Mouse (Mus musculus) CH12.LX (cell line): ENCODE measurements around the gene Rrp36. TPM values are rescaled to one million over a fixed set of nuclear protein-coding genes. Genes with fewer than 3 reads are reported as not detected.

Source experiments
- DNase-seq: peaks from one replicate; pipeline ENCODE4 v3.0.0-alpha.2; 2013; ENCODE audit errors: extremely low read depth
- H3K27ac ChIP-seq: 2 replicates; pipeline ENCODE4 v1.5.1; 2012; ENCODE audit warnings: low read depth, mild to moderate bottlenecking, control low read depth, moderate library complexity; ENCODE audit not compliant: insufficient read depth
- H3K27me3 ChIP-seq: replicated peaks from 2 replicates; pipeline ENCODE3; 2012; ENCODE audit warnings: inconsistent platforms
- H3K36me3 ChIP-seq, 2 experiments: replicated peaks in 1 of 2; 2 replicates each; pipeline versions ENCODE3 to v1.6.1; 2012; ENCODE audit warnings: inconsistent platforms in 1 of 2, low read length in 1 of 2, mild to moderate bottlenecking in 1 of 2, mixed read lengths in 1 of 2, moderate library complexity in 1 of 2; ENCODE audit not compliant: control insufficient read depth in 1 of 2, insufficient read depth in 1 of 2
- H3K4me1 ChIP-seq, 2 experiments: 2 replicates each; pipeline ENCODE4 v1.6.1; 2012; ENCODE audit warnings: inconsistent platforms in 1 of 2, moderate library complexity in 1 of 2; ENCODE audit not compliant: insufficient read depth in 2 of 2, control insufficient read depth in 1 of 2
- H3K4me2 ChIP-seq: 2 replicates; pipeline ENCODE4 v1.6.1; 2012; ENCODE audit warnings: low read depth, mild to moderate bottlenecking, control low read depth; ENCODE audit not compliant: poor library complexity, insufficient read depth, severe bottlenecking
- H3K4me3 ChIP-seq, 3 experiments: fragments of 150-350 bp in 1 of 3; sonication (generic) in 1 of 3; replicated peaks in 1 of 3; 2 replicates each; pipeline versions ENCODE3 to v1.5.1; 2011 to 2012; ENCODE audit warnings: low read depth in 2 of 3, low read length in 2 of 3, mild to moderate bottlenecking in 2 of 3, moderate library complexity in 2 of 3, control low read depth in 1 of 3, improper control_type of control experiment in 1 of 3, inconsistent platforms in 1 of 3, mixed read lengths in 1 of 3; ENCODE audit not compliant: poor library complexity in 1 of 3
- H3K79me2 ChIP-seq: replicated peaks from 2 replicates; pipeline ENCODE4 v1.6.1; 2012; ENCODE audit warnings: mild to moderate bottlenecking, moderate library complexity; ENCODE audit not compliant: control insufficient read depth, poor library complexity, insufficient read depth, severe bottlenecking; ENCODE audit errors: extremely low read depth
- H3K9ac ChIP-seq: 2 replicates; pipeline ENCODE4 v1.6.1; 2012; ENCODE audit warnings: low read depth, mild to moderate bottlenecking, control low read depth, moderate library complexity; ENCODE audit not compliant: insufficient read depth
- H3K9me3 ChIP-seq: replicated peaks from 2 replicates; pipeline ENCODE3; 2012; ENCODE audit warnings: low read length, inconsistent platforms, mixed read lengths
- BHLHE40 ChIP-seq: IDR thresholded peaks from 2 replicates; pipeline ENCODE4 v1.6.1; 2011; ENCODE audit warnings: mild to moderate bottlenecking, low read depth, low read length, improper control_type of control experiment
- CHD1 ChIP-seq: IDR thresholded peaks from 2 replicates; pipeline ENCODE4 v1.6.1; 2012; ENCODE audit warnings: low read depth, low read length, improper control_type of control experiment, inconsistent platforms
- CHD2 ChIP-seq: IDR thresholded peaks from 2 replicates; pipeline ENCODE4 v1.6.1; 2011; ENCODE audit warnings: low read length, improper control_type of control experiment
- CTCF ChIP-seq, 2 experiments: IDR thresholded peaks in 1 of 2; conservative IDR thresholded peaks in 1 of 2; 2 replicates each; pipeline ENCODE4 v1.5.1; 2011 to 2012; ENCODE audit warnings: low read depth in 2 of 2, low read length in 2 of 2, improper control_type of control experiment in 1 of 2, inconsistent platforms in 1 of 2, mild to moderate bottlenecking in 1 of 2, moderate library complexity in 1 of 2
- E2F4 ChIP-seq: IDR thresholded peaks from 2 replicates; pipeline ENCODE4 v1.6.1; 2011; ENCODE audit warnings: low read depth, low read length, improper control_type of control experiment; ENCODE audit not compliant: insufficient replicate concordance
- ELF1 ChIP-seq: IDR thresholded peaks from 2 replicates; pipeline ENCODE4 v1.6.1; 2014; ENCODE audit warnings: low read depth, mild to moderate bottlenecking, inconsistent platforms, low read length, improper control_type of control experiment
- EP300 ChIP-seq: IDR thresholded peaks from 2 replicates; pipeline ENCODE4 v1.6.1; 2011; ENCODE audit warnings: low read length, improper control_type of control experiment
- ETS1 ChIP-seq: conservative IDR thresholded peaks from 2 replicates; pipeline ENCODE4 v1.6.1; 2012; ENCODE audit warnings: low read depth, mild to moderate bottlenecking, inconsistent platforms, low read length, improper control_type of control experiment, moderate library complexity
- GABPA ChIP-seq: IDR thresholded peaks from 2 replicates; pipeline ENCODE4 v1.6.1; 2012; ENCODE audit warnings: low read depth, low read length, improper control_type of control experiment, inconsistent platforms; ENCODE audit not compliant: insufficient replicate concordance
- IRF4 ChIP-seq: IDR thresholded peaks from 2 replicates; pipeline ENCODE4 v1.6.1; 2014; ENCODE audit warnings: low read depth, mild to moderate bottlenecking, inconsistent platforms, low read length, improper control_type of control experiment
- JUN ChIP-seq: IDR thresholded peaks from 2 replicates; pipeline ENCODE4 v1.6.1; 2011; ENCODE audit warnings: low read depth, mild to moderate bottlenecking, low read length, improper control_type of control experiment, moderate library complexity; ENCODE audit not compliant: insufficient read depth
- JUND ChIP-seq: conservative IDR thresholded peaks from 2 replicates; pipeline ENCODE4 v1.6.1; 2011; ENCODE audit warnings: low read depth, low read length, improper control_type of control experiment
- KAT2A ChIP-seq: IDR thresholded peaks from 2 replicates; pipeline ENCODE4 v1.6.1; 2012; ENCODE audit warnings: low read length, improper control_type of control experiment, inconsistent platforms; ENCODE audit not compliant: insufficient replicate concordance
- MAFK ChIP-seq: IDR thresholded peaks from 2 replicates; pipeline ENCODE4 v1.6.1; 2011; ENCODE audit warnings: low read length, improper control_type of control experiment; ENCODE audit not compliant: insufficient replicate concordance
- MAZ ChIP-seq: IDR thresholded peaks from 2 replicates; pipeline ENCODE4 v1.6.1; 2012; ENCODE audit warnings: low read depth, mild to moderate bottlenecking, inconsistent platforms, low read length, improper control_type of control experiment, moderate library complexity
- MEF2A ChIP-seq: IDR thresholded peaks from 2 replicates; pipeline ENCODE4 v1.6.1; 2014; ENCODE audit warnings: low read depth, mild to moderate bottlenecking, inconsistent platforms, low read length, improper control_type of control experiment, borderline replicate concordance
- MXI1 ChIP-seq: IDR thresholded peaks from 2 replicates; pipeline ENCODE4 v1.6.1; 2011; ENCODE audit warnings: mild to moderate bottlenecking, low read depth, low read length, improper control_type of control experiment
- MYC ChIP-seq: IDR thresholded peaks from 2 replicates; pipeline ENCODE4 v1.6.1; 2011; ENCODE audit warnings: low read depth, mild to moderate bottlenecking, improper control_type of control experiment, low read length
- NELFE ChIP-seq: IDR thresholded peaks from 2 replicates; pipeline ENCODE4 v1.6.1; 2011; ENCODE audit warnings: low read depth, low read length, improper control_type of control experiment
- NRF1 ChIP-seq: IDR thresholded peaks from 2 replicates; pipeline ENCODE4 v1.6.1; 2014; ENCODE audit warnings: low read depth, mild to moderate bottlenecking, inconsistent platforms, low read length, improper control_type of control experiment, moderate library complexity
- PAX5 ChIP-seq: IDR thresholded peaks from 2 replicates; pipeline ENCODE4 v1.6.1; 2012; ENCODE audit warnings: low read length, inconsistent platforms, mixed read lengths
- POLR2A ChIP-seq: IDR thresholded peaks from 2 replicates; pipeline ENCODE4 v1.6.1; 2011; ENCODE audit warnings: low read depth, mild to moderate bottlenecking, improper control_type of control experiment, low read length
- POLR2AphosphoS2 ChIP-seq: IDR thresholded peaks from 2 replicates; pipeline ENCODE4 v1.6.1; 2011; ENCODE audit warnings: low read depth, low read length, improper control_type of control experiment
- RAD21 ChIP-seq: IDR thresholded peaks from 2 replicates; pipeline ENCODE4 v1.6.1; 2011; ENCODE audit warnings: low read depth, mild to moderate bottlenecking, low read length, improper control_type of control experiment, moderate library complexity
- RCOR1 ChIP-seq: conservative IDR thresholded peaks from 2 replicates; pipeline ENCODE4 v1.6.1; 2012; ENCODE audit warnings: low read depth, mild to moderate bottlenecking, inconsistent platforms, low read length, improper control_type of control experiment
- SIN3A ChIP-seq: IDR thresholded peaks from 2 replicates; pipeline ENCODE4 v1.6.1; 2012; ENCODE audit warnings: low read length, improper control_type of control experiment, inconsistent platforms
- SMC3 ChIP-seq: IDR thresholded peaks from 2 replicates; pipeline ENCODE4 v1.6.1; 2011; ENCODE audit warnings: low read depth, low read length, improper control_type of control experiment
- TBP ChIP-seq: conservative IDR thresholded peaks from 2 replicates; pipeline ENCODE4 v1.6.1; 2011; ENCODE audit warnings: low read depth, low read length, improper control_type of control experiment
- TCF12 ChIP-seq: IDR thresholded peaks from 2 replicates; pipeline ENCODE4 v1.6.1; 2014; ENCODE audit warnings: low read depth, mild to moderate bottlenecking, inconsistent platforms, low read length, improper control_type of control experiment
- UBTF ChIP-seq: IDR thresholded peaks from 2 replicates; pipeline ENCODE4 v1.6.1; 2012; ENCODE audit warnings: low read depth, mild to moderate bottlenecking, inconsistent platforms, low read length, improper control_type of control experiment, moderate library complexity
- USF1 ChIP-seq: IDR thresholded peaks from 2 replicates; pipeline ENCODE4 v1.6.1; 2014; ENCODE audit warnings: low read depth, mild to moderate bottlenecking, inconsistent platforms, low read length, improper control_type of control experiment
- USF2 ChIP-seq: conservative IDR thresholded peaks from 2 replicates; pipeline ENCODE4 v1.6.1; 2011; ENCODE audit warnings: low read depth, low read length, improper control_type of control experiment
- ZKSCAN1 ChIP-seq: IDR thresholded peaks from 2 replicates; pipeline ENCODE4 v1.6.1; 2012; ENCODE audit warnings: low read depth, inconsistent platforms, low read length, improper control_type of control experiment, borderline replicate concordance
- ZMIZ1 ChIP-seq: IDR thresholded peaks from 2 replicates; pipeline ENCODE4 v1.6.1; 2012; ENCODE audit warnings: low read depth, mild to moderate bottlenecking, inconsistent platforms, low read length, improper control_type of control experiment
- ZNF384 ChIP-seq: IDR thresholded peaks from 2 replicates; pipeline ENCODE4 v1.6.1; 2012; ENCODE audit warnings: low read depth, low read length, improper control_type of control experiment, inconsistent platforms
- dilution Hi-C: fragments of 300-500 bp; cut with MboI; formaldehyde crosslinking; loops from 2 replicates; pipeline ENCODE4 v1.14.3; 2020; ENCODE audit warnings: low sequenced_read_pairs; ENCODE audit not compliant: extremely low pct_unique_long_range_greater_than_20kb, extremely low pct_ligation_motif_present
- in situ Hi-C: fragments of 300-500 bp; cut with MboI; formaldehyde crosslinking; loops from 3 replicates; pipeline ENCODE4 v1.14.3; 2019; ENCODE audit warnings: low sequenced_read_pairs, low pct_ligation_motif_present, low pct_unique_long_range_greater_than_20kb, mixed read lengths
- polyA plus RNA-seq: library from polyadenylated mRNA; unstranded; fragments of >175 nt; gene quantifications from 2 replicates; pipeline ENCODE4 v1.2.1, GENCODE M21; 2012; ENCODE audit warnings: low read depth; ENCODE audit not compliant: insufficient read length
- total RNA-seq, 2 experiments: library from RNA; depleted of rRNA; stranded (reverse); fragments of 300-350 nt in 1 of 2; fragments of >200 nt in 1 of 2; gene quantifications; 2 replicates each; pipeline ENCODE4 v1.2.3; 2012 to 2014

Gene Rrp36
- total and polyA plus RNA-seq, 3 experiments = 38.1 to 53.6 (median 46.1) TPM

DNA sequence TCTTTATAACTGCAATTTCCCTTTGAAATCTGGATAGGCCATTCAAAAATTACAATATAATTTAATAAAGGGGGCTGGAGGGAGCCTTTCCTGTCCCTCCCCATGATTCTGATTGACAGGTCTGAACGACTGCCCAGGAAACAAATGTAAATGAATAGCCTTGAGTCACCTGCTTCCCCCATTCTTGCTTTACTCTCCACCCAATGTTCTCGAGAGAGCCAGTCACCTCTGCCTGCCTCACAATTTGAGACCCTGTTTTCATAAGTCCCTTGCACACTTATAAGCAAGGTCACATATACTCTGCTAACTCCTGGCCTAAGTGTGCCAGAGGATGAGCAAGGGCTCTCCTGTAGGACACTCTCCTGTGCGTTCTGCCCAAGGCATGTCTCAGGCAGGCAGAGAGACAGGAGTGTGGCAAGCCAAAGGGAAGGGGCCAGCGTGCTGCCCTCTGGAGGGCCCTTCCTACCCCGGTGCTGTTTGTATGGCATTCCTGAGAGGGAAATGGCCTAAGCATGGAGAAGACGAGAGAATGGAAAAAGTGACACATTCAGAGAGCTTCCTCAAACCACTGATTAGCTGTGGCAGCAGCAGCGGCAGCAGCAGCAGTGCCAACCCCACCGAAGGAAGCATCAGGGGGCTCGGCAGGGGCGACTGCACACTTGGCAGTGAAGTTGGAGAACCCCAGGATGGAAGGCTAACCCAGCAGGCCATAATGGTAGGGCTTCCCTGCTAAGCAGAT is 50.2 kb downstream of the Rrp36 start:
- DNase-seq = peak; percentile 59
- H3K4me3 ChIP-seq = peak overlapping the region in 1 of 3 experiments; percentile 19
- dilution Hi-C loops = no loop called here
- peak overlapping the region; percentile 29; the same call in 1 of the 2 replicates for H3K4me2 ChIP-seq
- H3K36me3 ChIP-seq = no peaks in the 10 kb centered on the region
- no peaks in the 10 kb centered on the region for H3K9me3 ChIP-seq
- peak overlapping the region; percentile 47 for H3K27ac ChIP-seq
- no peak; the same call in 1 of the 2 replicates for TF ChIP-seq MEF2A
- TF ChIP-seq POLR2A = peak; percentile 53
- TF ChIP-seq USF2 = no peak
- no peak; the same call in 1 of the 2 replicates for TF ChIP-seq RAD21
- TF ChIP-seq MXI1 = peak; percentile 32; the same call in 1 of the 2 replicates
- TF ChIP-seq MYC = no peak; the same call in 1 of the 2 replicates
- no peak for TF ChIP-seq SIN3A
- peak; percentile 51; the same call in 1 of the 2 replicates for TF ChIP-seq ETS1
- TF ChIP-seq POLR2AphosphoS2 = no peak
- peak; percentile 88 for TF ChIP-seq EP300
- no peak; the same call in 1 of the 2 replicates for TF ChIP-seq RCOR1
- peak; percentile 20 for TF ChIP-seq SMC3
- TF ChIP-seq MAFK = no peak
- TF ChIP-seq MAZ = no peak
- TF ChIP-seq BHLHE40 = peak; percentile 28
- no peak for TF ChIP-seq ZNF384
- no peak for TF ChIP-seq TBP
- TF ChIP-seq NELFE = peak; percentile 43; the same call in 1 of the 2 replicates
- no peak for TF ChIP-seq PAX5
- TF ChIP-seq JUN = peak; percentile 93
- no peak for TF ChIP-seq CHD1
- TF ChIP-seq ELF1 = no peak
- no peak for TF ChIP-seq NRF1
- TF ChIP-seq KAT2A = no peak
- no peak for TF ChIP-seq ZMIZ1
- peak; percentile 51 for TF ChIP-seq CHD2
- TF ChIP-seq ZKSCAN1 = no peak
- TF ChIP-seq E2F4 = no peak
- TF ChIP-seq JUND = peak; percentile 90
- TF ChIP-seq IRF4 = peak; percentile 60; the same call in 1 of the 2 replicates
- TF ChIP-seq TCF12 = no peak
- TF ChIP-seq GABPA = no peak
- no peak for TF ChIP-seq UBTF
- no peak for TF ChIP-seq USF1
- peak in 1 of 2 experiments; percentile 32; a peak in 1 of 4 replicates for TF ChIP-seq CTCF (conservative IDR thresholded peaks at IDR 0.05 in 1 of 2, IDR thresholded peaks at IDR 0.05 in 1 of 2; ENCODE audit: low read depth in 2 of 2, low read length in 2 of 2)
- TF ChIP-seq, all 38 proteins: peak for 12
- in situ Hi-C loops = no loop called here
- Histone ChIP-seq H3K9ac (no peak overlapping the region), H3K27me3 (no peaks in the 10 kb centered on the region), H3K79me2 (no peaks in the 10 kb centered on the region), H3K4me1 (peaks cover 31 to 51% of the 10 kb centered on the region in 2 experiments)
